Mouse (Mus musculus) liver, postnatal 0 days (tissue): ENCODE data around the gene Ccl22.

Experiments used
- CTCF ChIP-seq: sonication (generic); IDR thresholded peaks from 2 replicates; pipeline ENCODE4 v1.5.1; 2016; ENCODE audit warnings: antibody characterized with exemption, low read depth
- EP300 ChIP-seq: IDR thresholded peaks from 2 replicates; pipeline ENCODE4 v1.6.1; 2016; ENCODE audit warnings: antibody characterized with exemption, low read depth, mild to moderate bottlenecking

DNA sequence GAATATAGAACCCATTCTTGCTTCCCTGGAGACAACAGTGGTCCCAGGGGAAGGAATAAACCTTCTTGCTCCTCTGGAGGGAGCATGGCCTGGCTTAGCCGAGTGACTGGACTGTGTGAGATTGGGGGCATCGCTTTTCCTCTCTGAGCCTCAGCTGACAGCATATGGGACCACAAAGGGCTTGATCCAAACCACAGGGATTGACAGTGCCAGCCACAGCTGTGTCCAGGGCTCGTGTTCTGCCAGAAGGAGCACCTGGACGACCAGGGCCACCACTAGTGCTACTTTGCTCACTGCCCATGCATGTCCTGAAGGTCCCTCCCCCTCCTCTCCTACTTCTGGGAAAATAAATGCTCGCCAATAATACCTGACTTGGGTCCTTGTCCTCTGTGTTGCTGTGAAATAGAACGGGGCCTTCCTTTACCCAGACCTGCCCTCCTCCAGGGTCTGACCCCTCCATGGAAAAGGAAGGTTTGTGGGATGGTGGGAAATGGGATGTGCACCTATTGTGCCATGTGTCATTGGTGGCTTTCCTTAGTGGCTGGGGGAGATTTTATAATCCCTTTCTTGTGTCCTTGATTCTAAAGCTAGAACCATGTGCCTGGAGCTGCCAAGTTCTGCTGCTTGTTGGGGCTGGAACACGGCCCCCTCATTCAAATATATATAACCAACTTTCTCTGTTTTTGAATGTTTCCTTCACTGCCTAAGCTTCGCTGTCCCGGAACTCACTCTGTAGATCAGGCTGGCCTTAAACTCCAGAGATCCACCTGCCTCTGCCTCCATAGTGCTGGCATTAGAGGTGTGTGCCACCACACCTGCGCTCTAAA lies 5.8 kb downstream of the Ccl22 start:
- TF ChIP-seq EP300: no peak
- no peak for TF ChIP-seq CTCF
